Mouse (Mus musculus) bone marrow, adult 2 months (tissue): ENCODE data around the gene Ccdc81.

ENCODE experiments used
- CTCF ChIP-seq: fragments of 200-500 bp; IDR thresholded peaks from 2 replicates; pipeline ENCODE4 v1.5.1; 2011; ENCODE audit warnings: low read length, control low read depth; ENCODE audit not compliant: control insufficient read depth, insufficient read depth
- POLR2A ChIP-seq: fragments of 200-500 bp; IDR thresholded peaks from 2 replicates; pipeline ENCODE4 v1.6.1; 2011; ENCODE audit warnings: low read depth, mild to moderate bottlenecking, control low read depth, low read length, borderline replicate concordance; ENCODE audit not compliant: control insufficient read depth

DNA sequence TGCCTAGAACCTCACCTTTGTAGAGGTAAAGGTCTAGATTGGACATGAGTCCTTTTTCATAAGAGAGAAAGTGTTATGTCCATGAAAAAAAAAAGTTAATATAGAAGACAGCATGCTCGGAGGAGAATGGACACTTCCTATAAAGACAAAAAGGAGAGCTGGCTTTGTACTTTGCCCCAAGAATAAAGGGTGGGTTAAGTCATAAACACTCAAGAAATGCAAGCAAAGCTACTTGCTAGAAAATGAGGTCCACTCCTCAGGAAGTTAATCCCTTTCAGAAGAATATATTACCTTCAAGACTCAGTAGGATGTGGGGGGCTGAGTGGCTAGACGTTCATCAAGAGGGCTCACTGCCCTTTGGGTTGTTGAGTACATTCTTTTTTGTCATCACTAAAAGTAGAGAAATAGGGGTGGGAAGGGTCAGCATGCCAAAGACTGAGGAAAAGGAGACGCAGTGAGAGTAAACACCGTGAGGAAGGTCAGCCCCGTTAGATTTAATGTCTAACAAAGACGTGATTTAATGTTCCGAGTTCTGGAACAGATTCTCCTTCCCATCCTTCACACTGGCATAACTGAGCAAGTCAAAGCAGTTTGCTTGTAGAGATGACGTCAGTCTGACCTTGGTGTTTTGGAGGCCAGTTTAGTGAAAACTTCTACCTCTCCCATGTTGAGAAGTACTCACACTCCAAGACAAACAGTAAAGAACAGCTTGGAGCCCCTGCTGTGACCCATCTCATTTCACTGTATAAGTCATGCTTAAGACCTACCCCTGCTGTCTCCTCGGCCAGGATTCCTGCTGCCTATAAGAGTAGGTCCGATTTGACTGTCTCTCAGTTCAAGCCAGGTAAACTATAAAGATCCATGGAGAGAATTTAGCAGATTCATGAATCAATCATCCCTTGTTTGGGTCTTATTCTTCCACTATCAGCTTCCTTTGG lies 51.0 kb downstream of the Ccdc81 start:
- TF ChIP-seq CTCF (no peak), POLR2A (no peak)
